Mouse (Mus musculus) spleen, adult 2 months (tissue): ENCODE results near the gene Olfr329-ps.
"Not testable (repeated sequence)": the region's sequence is repeated elsewhere in the genome, so short reads cannot be mapped to it uniquely, and the experiment has no call there.

ENCODE experiments used
- CTCF ChIP-seq: fragments of 200-500 bp; IDR thresholded peaks from 2 replicates; pipeline ENCODE4 v1.5.1; 2011; ENCODE audit warnings: mild to moderate bottlenecking, inconsistent platforms; ENCODE audit not compliant: insufficient read depth, insufficient read length, insufficient replicate concordance; ENCODE audit errors: extremely low read depth
- POLR2A ChIP-seq: fragments of 200-500 bp; IDR thresholded peaks from 2 replicates; pipeline ENCODE4 v1.6.1; 2011; ENCODE audit warnings: low read depth, low read length, inconsistent platforms

- TF ChIP-seq POLR2A, CTCF: not testable (repeated sequence)
These were observed 37.2 kb downstream of the Olfr329-ps start for GRCm38 (mm10) chr11:58509058-58509457.
